Mouse (Mus musculus) adrenal gland, postnatal 25 days (tissue): Measurements from ENCODE around the gene Naa38. TPM values are rescaled to one million over a fixed set of nuclear protein-coding genes. Genes with fewer than 3 reads are reported as not detected.
"Not testable (repeated sequence)": the region's sequence is repeated elsewhere in the genome, so short reads cannot be mapped to it uniquely, and the experiment has no call there.

Source experiments
- DNase-seq: peaks from one replicate; pipeline ENCODE4 v3.0.0; 2021; ENCODE audit warnings: mixed read lengths
- total RNA-seq: library from RNA; stranded (reverse); gene quantifications from 2 replicates; pipeline ENCODE4 v1.2.3, GENCODE M21; 2021

Gene Naa38
- total RNA-seq, 1 experiment from 2014 or later, result 149 TPM

GRCm38 (mm10) chr11:69373223-69373965 is 21.9 kb upstream of the Naa38 start:
- DNase-seq, result no peak

- no peak for DNase-seq
Observed at GRCm38 (mm10) chr11:69375646-69376045, 19.6 kb upstream of the Naa38 start.

GRCm38 (mm10) chr11:69377766-69378165 is 17.5 kb upstream of the Naa38 start:
- DNase-seq, result no peak

GRCm38 (mm10) chr11:69379600-69379999 is 15.7 kb upstream of the Naa38 start:
- no peak for DNase-seq

- no peak for DNase-seq
Observed at GRCm38 (mm10) chr11:69381356-69381755, 13.9 kb upstream of the Naa38 start.

GRCm38 (mm10) chr11:69382478-69383105 is 12.7 kb upstream of the Naa38 start:
- DNase-seq, result no peak

- no peak for DNase-seq
Observed at GRCm38 (mm10) chr11:69384979-69385378, 10.3 kb upstream of the Naa38 start.

GRCm38 (mm10) chr11:69386758-69387157 is 8.5 kb upstream of the Naa38 start:
- DNase-seq, result no peak

GRCm38 (mm10) chr11:69388680-69389079 is 6.6 kb upstream of the Naa38 start:
- DNase-seq, result no peak

GRCm38 (mm10) chr11:69389531-69390399 is 5.5 kb upstream of the Naa38 start:
- DNase-seq, result peak; percentile 85

- no peak for DNase-seq
Observed at GRCm38 (mm10) chr11:69390400-69391034, 4.8 kb upstream of the Naa38 start.

GRCm38 (mm10) chr11:69394591-69395167 is 608 bp upstream of the Naa38 start:
- DNase-seq, result not testable (repeated sequence)

- peak; percentile 89 for DNase-seq
Observed at GRCm38 (mm10) chr11:69395634-69396373, 517 bp downstream of the Naa38 start.

- peak; percentile 50 for DNase-seq
Observed at GRCm38 (mm10) chr11:69396772-69397171, 1.5 kb downstream of the Naa38 start.

- peak; percentile 28 for DNase-seq
Observed at GRCm38 (mm10) chr11:69397581-69398057, 2.3 kb downstream of the Naa38 start.

- DNase-seq, result peak; percentile 58
Observed at GRCm38 (mm10) chr11:69398059-69398458, 2.8 kb downstream of the Naa38 start, which contains the start of gene Tmem88. Gene Tmem88, minus strand, starts transcription at chr11:69398234.

- DNase-seq, result no peak
Observed at GRCm38 (mm10) chr11:69398486-69399200, 3.4 kb downstream of the Naa38 start.

GRCm38 (mm10) chr11:69399201-69400082 is 4.2 kb downstream of the Naa38 start:
- DNase-seq, result peak; percentile 35
